Mouse (Mus musculus) heart, postnatal 0 days (tissue): ENCODE measurements at regions not wholly inside any gene's neighbourhood (a gene's known extent, or its start where the extent isn't known, plus 50 kb on each side); places are given as distances from the start of the nearest gene placed in this dataset.

Experiments used
- CTCF ChIP-seq: IDR thresholded peaks from 2 replicates; pipeline ENCODE4 v1.5.1; 2016; ENCODE audit warnings: antibody characterized with exemption, control low read depth, low read depth
- EP300 ChIP-seq: IDR thresholded peaks from 2 replicates; pipeline ENCODE4 v1.6.1; 2016; ENCODE audit warnings: antibody characterized with exemption, low read depth

- TF ChIP-seq EP300 (no peak), CTCF (no peak)
Observed at GRCm38 (mm10) chr15:93161924-93162910, 112.8 kb downstream of the Gxylt1 start.
